Mouse (Mus musculus) stomach, embryonic 16.5 days (tissue): ENCODE results near the gene Cacng7. TPM values are rescaled to one million over a fixed set of nuclear protein-coding genes. Genes with fewer than 3 reads are reported as not detected.
A peak's percentile ranks its signal among the peaks of the same experiment; 100 is the strongest.
"Not testable (repeated sequence)": the region's sequence is repeated elsewhere in the genome, so short reads cannot be mapped to it uniquely, and the experiment has no call there.

ENCODE experiments used
- ATAC-seq: fragments of 200-750 bp; cut with Nextera tagmentation; 2 replicates; pipeline ENCODE4 v1.8.0; 2017; ENCODE audit warnings: moderate number of reproducible peaks, moderate TSS enrichment; ENCODE audit not compliant: insufficient read depth, low FRiP score
- H3K27ac ChIP-seq: fragments of 300-500 bp; sonication (generic); 2 replicates; pipeline ENCODE4 v1.5.1; 2014; ENCODE audit warnings: low read length
- H3K27me3 ChIP-seq: fragments of 300-500 bp; sonication (generic); 2 replicates; pipeline ENCODE4 v1.6.1; 2014; ENCODE audit warnings: low read length, control low read depth, mixed read lengths; ENCODE audit not compliant: control insufficient read depth, insufficient read depth
- H3K36me3 ChIP-seq: fragments of 300-500 bp; sonication (generic); 2 replicates; pipeline ENCODE4 v1.6.1; 2014; ENCODE audit warnings: low read length; ENCODE audit not compliant: control insufficient read depth, insufficient read depth
- H3K4me1 ChIP-seq: fragments of 300-500 bp; sonication (generic); 2 replicates; pipeline ENCODE4 v1.6.1; 2014; ENCODE audit warnings: low read length, control low read depth, mixed read lengths; ENCODE audit not compliant: control insufficient read depth, insufficient read depth
- H3K4me2 ChIP-seq: fragments of 300-500 bp; sonication (generic); 2 replicates; pipeline ENCODE4 v1.6.1; 2014; ENCODE audit warnings: low read depth, low read length, mixed read lengths
- H3K4me3 ChIP-seq: fragments of 300-500 bp; sonication (generic); replicated peaks from 2 replicates; pipeline ENCODE4 v1.5.1; 2014; ENCODE audit warnings: mild to moderate bottlenecking, low read length
- H3K9ac ChIP-seq: fragments of 300-500 bp; sonication (generic); 2 replicates; pipeline ENCODE4 v1.6.1; 2014; ENCODE audit warnings: low read length
- H3K9me3 ChIP-seq: fragments of 300-500 bp; sonication (generic); replicated peaks from 2 replicates; pipeline ENCODE4 v1.6.1; 2016; ENCODE audit warnings: low read length, control low read depth; ENCODE audit not compliant: control insufficient read depth
- WGBS: fragments of 180-500 bp; shearing (Covaris S2); extraction: QIAGEN DNeasy Blood & Tissue Kit; methylation state at CpG from one replicate; pipeline ENCODE4 v1.1.7; 2014; 5-methylcytosine and 5-hydroxymethylcytosine counted together
- polyA plus RNA-seq: library from polyadenylated mRNA; unstranded; fragments of >200 nt; fragmentation: Nextera tagmentation; extraction: Ambion mirVana; gene quantifications from 2 replicates; pipeline ENCODE4 v1.2.1, GENCODE M21; 2015

Cacng7 gene
- polyA plus RNA-seq, 1 experiment from 2014 or later: 1.4 TPM

- ATAC-seq: no peak
- no peaks in the 10 kb centered on the region for H3K9me3 ChIP-seq
- no peak overlapping the region for H3K27ac ChIP-seq
- H3K9ac ChIP-seq: no peak overlapping the region
- H3K4me3 ChIP-seq: peak overlapping the region; percentile 29
- no peaks in the 10 kb centered on the region for H3K36me3 ChIP-seq
- WGBS: 3% methylated on average over 17 of the region's 17 CpGs
- peak overlapping the region; percentile 39 for H3K4me2 ChIP-seq
- no peaks in the 10 kb centered on the region for H3K4me1 ChIP-seq
- H3K27me3 ChIP-seq: no peaks in the 10 kb centered on the region
Measured at GRCm38 (mm10) chr7:3389444-3390412, 57.0 kb downstream of the Cacng7 start.

GRCm38 (mm10) chr7:3390413-3391080 is 57.8 kb downstream of the Cacng7 start, which contains the start of gene Cacng8:
Gene Cacng8, plus strand, starts transcription at chr7:3390683.
- Histone ChIP-seq H3K36me3 (no peaks in the 10 kb centered on the region), H3K27ac (no peak within 1 kb of the TSS)
- ATAC-seq: no peak

GRCm38 (mm10) chr7:3391081-3391451 is 58.3 kb downstream of the Cacng7 start:
- Histone ChIP-seq H3K9ac (no peak overlapping the region), H3K9me3 (no peaks in the 10 kb centered on the region), H3K36me3 (no peaks in the 10 kb centered on the region), H3K27me3 (no peaks in the 10 kb centered on the region), H3K27ac (no peak overlapping the region), H3K4me1 (no peaks in the 10 kb centered on the region), H3K4me3 (peak overlapping the region; percentile 29), H3K4me2 (peak overlapping the region; percentile 39)
- ATAC-seq: no peak
- 5% methylated on average over 12 of the region's 12 CpGs for WGBS

More at GRCm38 (mm10) chr7:3390413-3391080, 57.8 kb downstream of the Cacng7 start, which contains the start of gene Cacng8:
- no peaks in the 10 kb centered on the region for H3K9me3 ChIP-seq
- peak within 1 kb of the TSS; percentile 21; the same call in 1 of the 2 replicates for H3K9ac ChIP-seq
- H3K4me3 ChIP-seq: peak within 1 kb of the TSS; percentile 29
- H3K4me1 ChIP-seq: no peaks in the 10 kb centered on the region
- 10% methylated on average over 5 of the region's 7 CpGs for WGBS
- H3K27me3 ChIP-seq: no peaks in the 10 kb centered on the region
- peak within 1 kb of the TSS; percentile 39 for H3K4me2 ChIP-seq

- no peak overlapping the region for H3K9ac ChIP-seq
- no peaks in the 10 kb centered on the region for H3K9me3 ChIP-seq
- ATAC-seq: no peak
- no peaks in the 10 kb centered on the region for H3K36me3 ChIP-seq
- 24% methylated on average over 4 of the region's 4 CpGs for WGBS
- H3K4me1 ChIP-seq: no peaks in the 10 kb centered on the region
- no peaks in the 10 kb centered on the region for H3K27me3 ChIP-seq
- H3K4me3 ChIP-seq: no peak overlapping the region
- H3K4me2 ChIP-seq: no peak overlapping the region
- no peak overlapping the region for H3K27ac ChIP-seq
Measured at GRCm38 (mm10) chr7:3391809-3392208, 59.1 kb downstream of the Cacng7 start.

GRCm38 (mm10) chr7:3397355-3397754 is 64.6 kb downstream of the Cacng7 start:
- H3K9me3 ChIP-seq: no peaks in the 10 kb centered on the region
- H3K4me2 ChIP-seq: no peak overlapping the region
- WGBS: 66% methylated on average over 10 of the region's 10 CpGs
- no peak overlapping the region for H3K27ac ChIP-seq
- no peak for ATAC-seq
- no peaks in the 10 kb centered on the region for H3K4me1 ChIP-seq
- H3K9ac ChIP-seq: no peak overlapping the region
- H3K27me3 ChIP-seq: no peaks in the 10 kb centered on the region
- H3K36me3 ChIP-seq: no peaks in the 10 kb centered on the region
- no peak overlapping the region for H3K4me3 ChIP-seq

GRCm38 (mm10) chr7:3397797-3398196 is 65.0 kb downstream of the Cacng7 start:
- Histone ChIP-seq H3K4me3 (no peak overlapping the region), H3K9ac (no peak overlapping the region), H3K4me1 (no peaks in the 10 kb centered on the region), H3K4me2 (no peak overlapping the region), H3K9me3 (no peaks in the 10 kb centered on the region), H3K36me3 (no peaks in the 10 kb centered on the region), H3K27me3 (no peaks in the 10 kb centered on the region), H3K27ac (no peak overlapping the region)
- ATAC-seq: no peak
- WGBS: 60% methylated on average over 7 of the region's 7 CpGs

GRCm38 (mm10) chr7:3398363-3398762 is 65.6 kb downstream of the Cacng7 start:
- H3K9me3 ChIP-seq, H3K4me2 ChIP-seq, ATAC-seq, H3K4me1 ChIP-seq, H3K36me3 ChIP-seq, H3K4me3 ChIP-seq, H3K27me3 ChIP-seq, H3K27ac ChIP-seq, H3K9ac ChIP-seq: not testable (repeated sequence)
- 81% methylated on average over 8 of the region's 8 CpGs for WGBS

GRCm38 (mm10) chr7:3399937-3400336 is 67.2 kb downstream of the Cacng7 start:
- no peak overlapping the region for H3K4me3 ChIP-seq
- no peaks in the 10 kb centered on the region for H3K36me3 ChIP-seq
- H3K27ac ChIP-seq: no peak overlapping the region
- no peak overlapping the region for H3K4me2 ChIP-seq
- H3K9ac ChIP-seq: no peak overlapping the region
- no peak for ATAC-seq
- H3K9me3 ChIP-seq: no peaks in the 10 kb centered on the region
- no peaks in the 10 kb centered on the region for H3K4me1 ChIP-seq
- H3K27me3 ChIP-seq: no peaks in the 10 kb centered on the region
